Mouse (Mus musculus) cerebellum, adult 18-20 months (tissue): ENCODE results near the gene Ube2q2.
"Not testable (repeated sequence)": the region's sequence is repeated elsewhere in the genome, so short reads cannot be mapped to it uniquely, and the experiment has no call there.

Experiments
- DNase-seq, 2 experiments: peaks; one replicate each; pipeline ENCODE4 v3.0.0; 2021

Ube2q2 gene

GRCm38 (mm10) chr9:55172195-55172685 lies 23.6 kb downstream of the Ube2q2 start:
- peak in 1 of 2 experiments; percentile 32 for DNase-seq

GRCm38 (mm10) chr9:55174235-55174634 lies 25.6 kb downstream of the Ube2q2 start:
- no peak for DNase-seq

- no peak for DNase-seq
Observed at GRCm38 (mm10) chr9:55195876-55196275, 47.2 kb downstream of the Ube2q2 start.

GRCm38 (mm10) chr9:55198260-55198659 lies 49.6 kb downstream of the Ube2q2 start:
- no peak for DNase-seq

GRCm38 (mm10) chr9:55199348-55199747 lies 50.7 kb downstream of the Ube2q2 start:
- DNase-seq, result peak; percentile 61 to 76

GRCm38 (mm10) chr9:55208458-55208789 lies 59.8 kb downstream of the Ube2q2 start:
- no peak for DNase-seq

GRCm38 (mm10) chr9:55208790-55209481 lies 60.3 kb downstream of the Ube2q2 start, which contains the start of gene Fbxo22:
Fbxo22 (plus strand) TSS chr9:55208925.
- peak; percentile 86 to 89 for DNase-seq

GRCm38 (mm10) chr9:55211611-55212010 lies 63.0 kb downstream of the Ube2q2 start:
- no peak for DNase-seq

GRCm38 (mm10) chr9:55213396-55213795 lies 64.7 kb downstream of the Ube2q2 start:
- no peak for DNase-seq

GRCm38 (mm10) chr9:55215056-55215455 lies 66.4 kb downstream of the Ube2q2 start:
- no peak for DNase-seq

GRCm38 (mm10) chr9:55215648-55216047 lies 67.0 kb downstream of the Ube2q2 start:
- no peak for DNase-seq

GRCm38 (mm10) chr9:55216078-55216477 lies 67.4 kb downstream of the Ube2q2 start:
- DNase-seq, result no peak

GRCm38 (mm10) chr9:55217381-55217780 lies 68.7 kb downstream of the Ube2q2 start:
- DNase-seq, result no peak

- no peak for DNase-seq
Observed at GRCm38 (mm10) chr9:55225165-55225737, 76.6 kb downstream of the Ube2q2 start.

GRCm38 (mm10) chr9:55226251-55226650 lies 77.6 kb downstream of the Ube2q2 start:
- no peak for DNase-seq

- no peak for DNase-seq
Observed at GRCm38 (mm10) chr9:55228149-55228548, 79.5 kb downstream of the Ube2q2 start.

GRCm38 (mm10) chr9:55229010-55229409 lies 80.4 kb downstream of the Ube2q2 start:
- DNase-seq, result no peak

- DNase-seq, result peak; percentile 65 to 74
Observed at GRCm38 (mm10) chr9:55231544-55231943, 82.9 kb downstream of the Ube2q2 start.

- no peak for DNase-seq
Observed at GRCm38 (mm10) chr9:55232110-55232509, 83.5 kb downstream of the Ube2q2 start.

GRCm38 (mm10) chr9:55232586-55232985 lies 83.9 kb downstream of the Ube2q2 start:
- DNase-seq, result no peak

GRCm38 (mm10) chr9:55233076-55233475 lies 84.4 kb downstream of the Ube2q2 start:
- not testable (repeated sequence) for DNase-seq

- no peak for DNase-seq
Observed at GRCm38 (mm10) chr9:55236235-55237165, 87.8 kb downstream of the Ube2q2 start.

GRCm38 (mm10) chr9:55240852-55241251 lies 92.2 kb downstream of the Ube2q2 start:
- no peak for DNase-seq
